In genomic region chr16:64875384-64875783, GRCm38 (mm10) we compare ENCODE assay signal across 18 mouse cellular contexts.
"Had no signal": no experiment of that assay in that cellular context is flagged by ENCODE, and none has a peak within 500 bp of the region (broad histone marks: within the 10 kb centered on the region; RNA-seq: fewer than 3 reads in every experiment).

No protein-coding gene starts in this region.

- H3K27ac ChIP-seq: midbrain, embryonic 10.5 days; midbrain, embryonic 12.5 days; neural tube, embryonic 13.5 days; neural tube, embryonic 15.5 days; stomach, embryonic 15.5 days; stomach, postnatal 0 days had no signal

- H3K9me3 ChIP-seq: midbrain, embryonic 10.5 days; midbrain, embryonic 12.5 days; neural tube, embryonic 13.5 days; neural tube, embryonic 15.5 days; stomach, embryonic 15.5 days had no signal

- H3K9ac ChIP-seq: lung, embryonic 14.5 days; midbrain, embryonic 12.5 days; neural tube, embryonic 13.5 days; neural tube, embryonic 15.5 days; stomach, embryonic 15.5 days had no signal

- H3K4me3 ChIP-seq: midbrain, embryonic 10.5 days; midbrain, embryonic 12.5 days; myocyte; neural tube, embryonic 13.5 days; neural tube, embryonic 15.5 days; stomach, embryonic 15.5 days had no signal

- DNase-seq: lung, adult 18-20 months; lung, embryonic 14.5 days; lung, postnatal 10 days; lung, postnatal 4 days; midbrain, embryonic 14.5 days; retina, postnatal 1 day; right cerebral cortex, adult 18-20 months; right cerebral cortex, postnatal 25 days; thymus, adult 2 months; thymus, postnatal 25 days; thymus, postnatal 4 days had no signal

- H3K36me3 ChIP-seq: midbrain, embryonic 10.5 days; midbrain, embryonic 12.5 days; neural tube, embryonic 13.5 days; neural tube, embryonic 15.5 days; stomach, embryonic 15.5 days had no signal

- H3K4me1 ChIP-seq: stomach, embryonic 15.5 days had no signal

- H3K27me3 ChIP-seq: midbrain, embryonic 12.5 days; neural tube, embryonic 13.5 days; neural tube, embryonic 15.5 days; stomach, embryonic 15.5 days had no signal
